Mouse (Mus musculus) kidney, embryonic 15.5 days (tissue): ENCODE measurements around the gene Snx18. TPM values are rescaled to one million over a fixed set of nuclear protein-coding genes. Genes with fewer than 3 reads are reported as not detected.

Experiments
- ATAC-seq: fragments of 200-750 bp; cut with Nextera tagmentation; replicated peaks from 2 replicates; pipeline ENCODE4 v1.8.0; 2017; ENCODE audit warnings: moderate TSS enrichment; ENCODE audit not compliant: low FRiP score
- H3K27ac ChIP-seq: fragments of 300-500 bp; sonication (generic); 2 replicates; pipeline ENCODE4 v1.5.1; 2015; ENCODE audit warnings: mild to moderate bottlenecking, inconsistent platforms
- H3K27me3 ChIP-seq: fragments of 300-500 bp; sonication (generic); 2 replicates; pipeline ENCODE4 v1.6.1; 2015; ENCODE audit warnings: inconsistent platforms
- H3K36me3 ChIP-seq: fragments of 300-500 bp; sonication (generic); 2 replicates; pipeline ENCODE4 v1.6.1; 2015; ENCODE audit warnings: inconsistent platforms
- H3K4me1 ChIP-seq: fragments of 300-500 bp; sonication (generic); 2 replicates; pipeline ENCODE4 v1.6.1; 2015; ENCODE audit warnings: inconsistent platforms
- H3K4me2 ChIP-seq: fragments of 300-500 bp; sonication (generic); 2 replicates; pipeline ENCODE4 v1.6.1; 2015; ENCODE audit warnings: moderate library complexity, mild to moderate bottlenecking, inconsistent platforms
- H3K4me3 ChIP-seq: fragments of 300-500 bp; sonication (generic); replicated peaks from 2 replicates; pipeline ENCODE4 v1.5.1; 2015; ENCODE audit warnings: mild to moderate bottlenecking, inconsistent platforms
- H3K9ac ChIP-seq: fragments of 300-500 bp; sonication (generic); 2 replicates; pipeline ENCODE4 v1.6.1; 2015; ENCODE audit warnings: mild to moderate bottlenecking, inconsistent platforms
- H3K9me3 ChIP-seq: fragments of 300-500 bp; sonication (generic); replicated peaks from 2 replicates; pipeline ENCODE4 v1.6.1; 2016; ENCODE audit warnings: inconsistent platforms
- WGBS: fragments of 180-500 bp; shearing (Covaris S2); methylation state at CpG from one replicate; pipeline ENCODE4 v1.1.7; 2015; ENCODE audit warnings: mixed read lengths; 5-methylcytosine and 5-hydroxymethylcytosine counted together
- polyA plus RNA-seq: library from polyadenylated mRNA; unstranded; fragments of >200 nt; fragmentation: Nextera tagmentation; extraction: Ambion mirVana; gene quantifications from 2 replicates; pipeline ENCODE4 v1.2.1, GENCODE M21; 2015

Gene Snx18
- polyA plus RNA-seq, 1 experiment from 2014 or later = 31.3 TPM

DNA sequence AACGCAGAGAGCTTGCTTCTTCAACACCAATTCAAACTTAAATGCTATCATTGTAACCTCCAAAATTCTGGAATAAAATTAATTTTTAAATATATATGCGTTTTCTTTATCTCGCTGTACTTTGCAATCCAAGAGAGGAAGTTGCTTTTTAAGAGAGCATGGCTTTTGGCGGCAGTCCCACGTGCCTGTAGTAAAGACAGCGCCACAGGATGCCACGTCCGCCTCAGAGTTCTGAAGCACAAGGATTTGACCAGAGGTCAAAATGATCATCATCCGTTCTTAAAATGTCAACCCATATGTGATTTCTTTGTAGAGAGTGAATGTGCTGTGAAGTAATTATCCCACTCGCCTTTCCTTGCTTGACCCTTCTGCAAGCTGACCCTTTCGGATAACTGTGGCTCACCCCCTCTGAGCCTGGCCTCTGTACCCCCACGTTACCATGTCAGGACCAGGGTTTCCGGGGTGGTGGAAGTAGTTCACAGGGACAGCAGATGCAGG lies 25.6 kb downstream of the Snx18 start:
- H3K27ac ChIP-seq = no peak overlapping the region
- H3K9me3 ChIP-seq = no peaks in the 10 kb centered on the region
- H3K4me2 ChIP-seq = no peak overlapping the region
- WGBS = 72% methylated on average over 13 of the region's 13 CpGs
- no peak for ATAC-seq
- no peaks in the 10 kb centered on the region for H3K27me3 ChIP-seq
- no peak overlapping the region for H3K9ac ChIP-seq
- H3K36me3 ChIP-seq = peaks cover 43% of the 10 kb centered on the region
- H3K4me3 ChIP-seq = no peak overlapping the region
- peaks cover 39% of the 10 kb centered on the region for H3K4me1 ChIP-seq

DNA sequence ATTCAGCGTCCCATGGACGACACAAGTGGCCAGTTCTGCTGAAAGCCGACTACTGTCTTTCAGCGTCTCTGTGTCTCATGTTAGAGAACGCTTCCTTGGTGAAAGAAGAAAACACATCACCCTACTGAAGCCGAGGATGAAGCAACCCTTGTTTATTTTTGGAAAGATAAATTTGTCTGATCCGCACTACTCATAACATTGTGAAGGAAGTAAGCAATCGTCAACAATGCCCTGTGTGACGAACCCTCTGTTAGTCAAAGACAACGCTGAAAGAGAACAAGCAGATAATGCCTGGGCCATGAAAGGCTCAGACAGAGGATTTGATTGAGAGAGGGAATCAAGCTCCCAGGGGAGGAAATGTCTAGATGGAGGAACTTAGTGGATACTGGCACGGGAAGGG lies 27.0 kb downstream of the Snx18 start:
- peaks cover 35% of the 10 kb centered on the region for H3K4me1 ChIP-seq
- 86% methylated on average over 11 of the region's 11 CpGs for WGBS
- no peak overlapping the region for H3K4me2 ChIP-seq
- no peaks in the 10 kb centered on the region; the same call in 1 of the 2 replicates for H3K27me3 ChIP-seq
- H3K4me3 ChIP-seq = no peak overlapping the region
- H3K36me3 ChIP-seq = peaks cover 43% of the 10 kb centered on the region
- H3K9me3 ChIP-seq = no peaks in the 10 kb centered on the region
- no peak overlapping the region for H3K9ac ChIP-seq
- H3K27ac ChIP-seq = no peak overlapping the region
- ATAC-seq = no peak

DNA sequence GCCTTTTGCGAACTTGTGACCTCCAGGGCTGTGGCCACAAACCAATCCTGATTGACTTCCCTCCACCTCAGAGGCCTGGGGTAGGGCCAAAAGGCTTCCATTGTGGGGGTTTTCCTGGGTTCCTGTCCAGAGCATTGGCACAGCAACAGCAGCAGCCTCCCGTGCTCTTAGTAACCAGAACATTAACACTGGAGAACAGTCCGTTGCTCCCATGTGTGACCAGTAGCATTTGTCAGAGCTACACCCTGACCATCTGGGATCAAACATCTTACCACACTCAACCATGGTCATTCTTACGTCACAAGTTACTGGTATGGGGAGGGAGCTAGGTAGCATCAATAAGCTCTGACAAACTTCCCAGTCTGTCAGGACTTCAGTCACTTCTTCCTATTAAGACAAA lies 28.1 kb downstream of the Snx18 start:
- Histone ChIP-seq H3K9ac (no peak overlapping the region), H3K27me3 (no peaks in the 10 kb centered on the region; the same call in 1 of the 2 replicates), H3K36me3 (peaks cover 43% of the 10 kb centered on the region), H3K4me2 (no peak overlapping the region), H3K9me3 (no peaks in the 10 kb centered on the region), H3K4me3 (no peak overlapping the region), H3K27ac (no peak overlapping the region), H3K4me1 (peaks cover 24% of the 10 kb centered on the region)
- WGBS = 86% methylated on average over 4 of the region's 4 CpGs
- ATAC-seq = no peak

DNA sequence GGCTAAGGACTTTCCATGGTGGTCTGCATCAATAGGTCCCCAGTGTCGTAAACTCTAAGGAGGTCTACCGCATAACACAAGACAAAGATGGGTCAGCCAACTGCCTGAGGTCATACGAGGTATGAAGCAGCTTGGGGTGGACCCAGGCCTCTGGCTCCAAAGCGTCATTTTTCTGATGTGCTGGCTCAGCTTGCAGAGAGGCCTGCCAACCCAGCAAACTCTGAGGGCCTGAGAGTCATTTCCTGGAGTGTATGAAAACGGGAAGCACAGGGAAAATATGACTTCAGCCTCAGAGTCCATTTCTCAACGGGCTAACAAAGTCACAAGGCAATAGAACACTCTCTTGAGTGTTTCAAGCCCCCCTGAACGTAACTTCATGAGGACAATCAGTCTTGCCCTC lies 28.9 kb downstream of the Snx18 start:
- H3K4me3 ChIP-seq = no peak overlapping the region
- no peak overlapping the region for H3K27ac ChIP-seq
- peaks cover 43% of the 10 kb centered on the region for H3K36me3 ChIP-seq
- H3K9ac ChIP-seq = no peak overlapping the region
- no peak for ATAC-seq
- H3K9me3 ChIP-seq = no peaks in the 10 kb centered on the region
- peaks cover 23% of the 10 kb centered on the region for H3K4me1 ChIP-seq
- no peak overlapping the region for H3K4me2 ChIP-seq
- WGBS = 67% methylated on average over 7 of the region's 7 CpGs
- H3K27me3 ChIP-seq = no peaks in the 10 kb centered on the region; the same call in 1 of the 2 replicates

DNA sequence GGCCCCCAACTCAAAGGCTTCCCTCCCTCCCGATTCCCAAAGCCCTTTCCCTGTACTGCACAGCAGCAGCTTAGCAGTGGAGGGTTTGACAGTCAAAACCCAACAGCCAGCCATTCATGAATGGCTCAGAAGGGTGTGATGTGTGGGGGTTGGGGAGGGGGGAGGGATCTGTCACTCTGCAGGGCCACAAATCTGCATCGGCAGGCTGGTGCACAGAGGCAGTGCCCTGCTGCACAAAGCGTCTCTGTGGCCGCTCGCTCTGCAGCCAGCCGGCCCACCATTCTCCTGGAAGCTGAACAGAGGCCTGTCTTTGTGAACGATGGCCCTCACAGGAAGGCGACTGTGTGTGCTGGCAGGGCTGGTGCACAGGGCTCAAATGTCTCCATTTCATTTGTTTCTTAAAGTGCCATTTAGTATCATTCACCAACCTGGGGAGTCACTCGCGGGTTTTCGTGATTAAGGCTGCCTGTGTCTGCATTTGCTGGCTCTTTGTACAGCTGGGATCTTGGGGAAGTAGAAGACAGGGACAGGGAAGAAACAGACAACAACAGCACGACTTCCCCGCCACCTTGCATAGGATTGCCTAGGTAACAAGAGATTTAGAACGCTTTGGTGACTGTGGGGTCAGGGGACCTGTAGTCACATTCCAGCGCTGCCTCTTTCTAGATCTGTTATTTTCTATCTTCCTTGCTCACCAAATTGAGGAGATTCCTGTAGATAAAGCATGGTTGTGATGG lies 31.0 kb downstream of the Snx18 start:
- Histone ChIP-seq H3K4me1 (peaks cover 29% of the 10 kb centered on the region), H3K9me3 (no peaks in the 10 kb centered on the region), H3K36me3 (peaks cover 24% of the 10 kb centered on the region), H3K4me3 (no peak overlapping the region), H3K9ac (no peak overlapping the region), H3K4me2 (peak overlapping the region; percentile 7; the same call in 1 of the 2 replicates), H3K27me3 (no peaks in the 10 kb centered on the region; the same call in 1 of the 2 replicates), H3K27ac (no peak overlapping the region)
- ATAC-seq = peak; percentile 49; the same call in 1 of the 2 replicates
- 21% methylated on average over 15 of the region's 15 CpGs for WGBS

DNA sequence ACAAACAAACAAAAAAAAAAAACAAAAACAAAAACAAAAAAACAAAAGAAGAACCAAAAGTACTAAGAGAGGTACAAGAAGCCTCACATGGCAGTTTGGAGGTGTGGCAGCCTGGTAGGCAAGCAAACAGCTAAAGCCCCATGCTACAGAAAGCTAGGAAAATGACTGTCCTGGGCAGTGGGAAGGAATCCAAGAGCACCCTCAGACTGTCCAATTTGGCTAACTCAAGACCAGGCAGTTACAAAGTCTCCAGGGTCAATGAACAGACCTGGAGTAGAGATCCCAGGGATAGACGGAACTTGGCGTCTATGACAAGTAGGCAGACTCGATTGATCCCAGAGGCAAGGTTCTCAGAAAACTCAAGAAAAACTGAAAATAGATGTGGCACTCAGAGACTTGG lies 32.8 kb downstream of the Snx18 start:
- no peaks in the 10 kb centered on the region for H3K9me3 ChIP-seq
- no peak overlapping the region for H3K4me3 ChIP-seq
- peaks cover 6% of the 10 kb centered on the region for H3K36me3 ChIP-seq
- peaks cover 34% of the 10 kb centered on the region for H3K4me1 ChIP-seq
- no peak overlapping the region for H3K4me2 ChIP-seq
- ATAC-seq = no peak
- H3K9ac ChIP-seq = no peak overlapping the region
- H3K27me3 ChIP-seq = no peaks in the 10 kb centered on the region; the same call in 1 of the 2 replicates
- no peak overlapping the region for H3K27ac ChIP-seq
- 96% methylated on average over 3 of the region's 3 CpGs for WGBS

DNA sequence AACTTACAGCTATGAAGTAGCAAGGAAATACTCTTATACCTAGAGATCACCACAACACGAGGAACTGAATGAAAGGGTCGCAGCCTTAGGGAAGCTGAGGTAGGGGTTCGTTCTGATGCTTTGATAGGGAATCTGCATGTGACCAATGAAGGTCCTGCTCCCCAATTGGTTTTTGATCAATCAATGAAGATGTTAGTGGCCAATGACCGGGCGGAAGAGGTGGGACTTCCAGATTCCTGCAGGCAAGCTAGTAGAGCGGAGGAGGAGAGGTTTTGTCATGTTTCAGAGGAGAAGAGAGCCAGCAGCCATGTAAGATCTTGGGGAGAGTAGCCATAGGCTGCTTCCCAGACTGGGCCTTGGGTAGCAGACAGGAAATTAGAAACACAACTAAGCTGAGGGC lies 33.9 kb downstream of the Snx18 start:
- H3K4me2 ChIP-seq = no peak overlapping the region
- H3K4me1 ChIP-seq = peaks cover 41% of the 10 kb centered on the region
- H3K4me3 ChIP-seq = no peak overlapping the region
- no peak overlapping the region for H3K27ac ChIP-seq
- H3K27me3 ChIP-seq = no peaks in the 10 kb centered on the region; the same call in 1 of the 2 replicates
- no peak overlapping the region for H3K9ac ChIP-seq
- WGBS = 80% methylated on average over 6 of the region's 6 CpGs
- no peaks in the 10 kb centered on the region for H3K9me3 ChIP-seq
- no peak for ATAC-seq
- no peaks in the 10 kb centered on the region for H3K36me3 ChIP-seq

DNA sequence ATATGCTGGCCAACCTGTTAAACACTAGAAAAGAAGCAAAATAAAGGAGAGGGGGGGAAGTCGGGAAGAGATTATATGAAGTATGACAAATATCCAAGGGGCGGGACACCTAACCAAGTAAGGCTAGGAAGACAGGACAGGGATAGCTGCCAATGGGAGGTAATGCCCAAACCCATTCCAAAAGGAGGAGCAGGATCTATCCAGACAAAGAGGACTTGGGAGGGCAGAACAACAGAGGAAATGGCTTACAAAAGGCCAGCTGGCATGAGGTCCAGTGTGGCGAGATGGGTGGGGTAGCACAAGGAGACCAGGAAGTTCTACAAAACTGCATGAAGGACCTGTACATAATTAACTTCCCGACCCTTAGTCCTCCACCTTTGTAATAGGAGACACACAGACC lies 34.8 kb downstream of the Snx18 start:
- H3K36me3 ChIP-seq = no peaks in the 10 kb centered on the region
- 48% methylated on average over 4 of the region's 4 CpGs for WGBS
- no peak overlapping the region for H3K4me2 ChIP-seq
- no peaks in the 10 kb centered on the region for H3K9me3 ChIP-seq
- H3K4me1 ChIP-seq = peaks cover 41% of the 10 kb centered on the region
- ATAC-seq = no peak
- no peak overlapping the region for H3K4me3 ChIP-seq
- no peak overlapping the region for H3K9ac ChIP-seq
- no peaks in the 10 kb centered on the region; the same call in 1 of the 2 replicates for H3K27me3 ChIP-seq
- H3K27ac ChIP-seq = 0 out of 2 replicates have a peak overlapping the region, but pooled peaks have one; percentile 66

DNA sequence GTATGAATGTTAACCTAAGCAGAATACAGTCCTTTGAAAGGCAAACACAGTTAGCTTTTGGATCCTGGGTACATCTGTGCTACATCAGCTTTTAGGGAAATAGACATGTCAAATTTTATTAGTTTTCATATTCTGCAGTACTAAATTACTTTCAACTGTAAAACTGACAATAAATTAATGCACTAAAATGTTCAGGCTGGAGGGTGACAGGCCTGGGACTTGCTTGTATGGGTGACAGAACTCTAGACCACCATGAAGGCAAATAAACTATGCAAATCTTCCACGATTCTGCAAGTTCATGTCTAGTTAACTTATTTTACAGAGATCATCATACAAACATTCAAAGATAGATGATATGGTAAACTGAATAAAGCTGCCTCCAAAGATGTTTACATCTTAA lies 36.3 kb downstream of the Snx18 start:
- ATAC-seq = peak; percentile 50
- 31% methylated on average over 1 of the region's 1 CpGs for WGBS
- H3K4me1 ChIP-seq = peaks cover 30% of the 10 kb centered on the region
- no peak overlapping the region for H3K4me3 ChIP-seq
- H3K36me3 ChIP-seq = no peaks in the 10 kb centered on the region
- H3K9ac ChIP-seq = no peak overlapping the region
- no peaks in the 10 kb centered on the region for H3K9me3 ChIP-seq
- no peaks in the 10 kb centered on the region; the same call in 1 of the 2 replicates for H3K27me3 ChIP-seq
- H3K27ac ChIP-seq = peak overlapping the region; percentile 66
- no peak overlapping the region for H3K4me2 ChIP-seq

DNA sequence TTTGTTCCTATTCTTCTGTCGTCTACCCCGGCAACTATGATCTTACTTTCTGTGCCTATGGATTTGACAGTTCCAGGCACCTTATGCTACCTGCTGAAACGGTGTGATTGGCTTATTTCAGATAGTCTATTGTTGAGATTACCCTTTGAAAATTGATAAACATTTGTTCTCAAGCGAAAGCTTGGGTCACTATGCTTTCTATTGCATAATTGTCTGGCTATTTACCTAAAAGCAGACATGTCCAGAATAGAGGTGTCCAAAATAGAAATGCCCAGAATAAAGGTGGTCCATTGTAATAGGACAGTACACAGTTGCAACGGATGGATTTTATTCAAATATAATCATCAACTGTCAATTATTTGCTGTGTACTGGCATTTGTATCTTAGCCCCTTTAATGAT lies 36.9 kb downstream of the Snx18 start:
- H3K27ac ChIP-seq = peak overlapping the region; percentile 37; the same call in 1 of the 2 replicates
- H3K9ac ChIP-seq = no peak overlapping the region
- H3K4me2 ChIP-seq = no peak overlapping the region
- no peak overlapping the region for H3K4me3 ChIP-seq
- 87% methylated on average over 5 of the region's 5 CpGs for WGBS
- ATAC-seq = no peak
- no peaks in the 10 kb centered on the region for H3K9me3 ChIP-seq
- H3K36me3 ChIP-seq = no peaks in the 10 kb centered on the region
- peaks cover 27% of the 10 kb centered on the region for H3K4me1 ChIP-seq
- H3K27me3 ChIP-seq = no peaks in the 10 kb centered on the region; the same call in 1 of the 2 replicates

DNA sequence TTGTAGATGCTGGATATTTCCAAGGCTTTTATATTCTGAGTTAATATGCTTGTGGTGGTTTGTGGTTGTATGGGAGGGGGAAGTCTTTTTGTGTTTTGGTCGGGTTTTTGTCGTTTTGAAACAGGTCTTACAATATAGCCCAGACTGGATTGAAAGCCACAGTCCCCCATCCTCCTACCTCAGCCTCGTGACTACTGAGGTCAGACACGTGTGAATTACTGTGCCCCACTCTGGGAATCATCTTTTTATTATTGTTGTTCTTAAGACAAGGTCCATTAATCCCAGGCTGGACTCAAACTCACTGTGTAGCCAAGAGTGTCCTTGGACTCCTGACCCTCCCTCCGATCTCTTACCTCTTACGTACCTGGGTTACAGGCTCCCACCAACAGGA lies 38.0 kb downstream of the Snx18 start:
- ATAC-seq = peak; percentile 65
- WGBS = 35% methylated on average over 6 of the region's 6 CpGs
- peak overlapping the region; percentile 34 for H3K27ac ChIP-seq

DNA sequence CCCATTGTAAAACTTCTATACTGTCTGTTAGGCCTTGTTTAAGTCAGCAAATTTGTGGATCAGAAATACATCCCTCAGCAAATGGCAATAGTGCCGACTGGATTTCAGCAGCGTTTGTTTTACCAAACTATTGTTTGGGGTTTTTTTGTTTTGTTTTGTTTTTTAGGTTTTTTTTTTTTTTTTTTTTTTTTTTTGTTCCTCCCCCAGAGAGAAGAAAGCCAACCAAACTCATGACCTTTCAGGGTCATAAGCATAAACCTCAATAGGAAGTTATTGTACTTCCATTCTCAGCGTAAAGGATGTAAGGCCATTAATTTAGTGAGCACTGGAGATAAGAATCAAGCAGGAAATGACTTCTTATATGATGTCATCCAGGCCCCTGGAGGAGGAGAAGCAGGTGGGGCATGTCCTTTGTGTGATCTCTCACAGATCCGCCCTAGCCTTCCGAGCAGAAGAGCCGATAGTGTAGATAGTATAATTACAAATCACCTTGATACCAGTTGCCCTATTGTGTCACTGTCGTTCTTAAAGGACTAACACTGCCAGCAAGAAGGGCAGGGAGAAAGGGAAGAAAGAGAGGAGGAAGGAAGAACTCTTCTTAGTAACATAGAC lies 38.5 kb downstream of the Snx18 start:
- 20% methylated on average over 7 of the region's 7 CpGs for WGBS
- Histone ChIP-seq H3K9ac (no peak overlapping the region), H3K9me3 (no peaks in the 10 kb centered on the region), H3K27me3 (peaks cover 2% of the 10 kb centered on the region), H3K4me1 (peaks cover 27% of the 10 kb centered on the region), H3K4me2 (no peak overlapping the region), H3K36me3 (no peaks in the 10 kb centered on the region), H3K4me3 (no peak overlapping the region), H3K27ac (peak overlapping the region; percentile 34)
- peak; percentile 41; the same call in 1 of the 2 replicates for ATAC-seq

More for the DNA sequence above, 38.0 kb downstream of the Snx18 start:
- Histone ChIP-seq H3K36me3 (no peaks in the 10 kb centered on the region), H3K9me3 (no peaks in the 10 kb centered on the region), H3K4me1 (peaks cover 27% of the 10 kb centered on the region), H3K4me2 (no peak overlapping the region), H3K9ac (no peak overlapping the region), H3K27me3 (no peaks in the 10 kb centered on the region; the same call in 1 of the 2 replicates), H3K4me3 (no peak overlapping the region)
